Mouse (Mus musculus) spleen, postnatal 10 days (tissue): ENCODE results near the gene Itga6.

Experiments
- DNase-seq, 2 experiments: peaks; one replicate each; pipeline ENCODE4 v3.0.0; 2021 to 2022; ENCODE audit warnings: low spot score in 2 of 2

Itga6 gene

GRCm38 (mm10) chr2:71843316-71843715 lies 97.9 kb downstream of the Itga6 start:
- DNase-seq, result no peak

DNA sequence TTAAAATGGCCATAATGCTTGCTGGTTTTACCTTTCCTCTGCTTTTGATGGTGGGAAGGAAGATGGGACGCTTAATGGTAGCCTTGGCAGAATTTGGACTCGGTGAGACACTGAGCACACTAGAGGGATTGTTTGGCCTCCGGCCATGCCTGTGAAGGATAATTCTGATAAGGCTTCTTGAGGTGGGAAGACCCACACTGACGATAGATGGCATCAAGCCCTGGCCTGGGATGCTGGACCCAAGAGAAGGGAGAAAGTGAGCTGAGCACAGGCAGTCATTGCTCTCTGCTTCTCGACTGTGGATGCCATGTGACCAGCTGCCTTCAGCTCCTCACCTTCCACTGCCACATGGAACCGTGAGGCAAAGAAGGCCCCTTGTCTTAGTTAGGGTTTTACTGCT lies 99.5 kb downstream of the Itga6 start:
- no peak for DNase-seq

GRCm38 (mm10) chr2:71852161-71852560 lies 106.7 kb downstream of the Itga6 start:
- peak in 1 of 2 experiments; percentile 57 for DNase-seq

DNA sequence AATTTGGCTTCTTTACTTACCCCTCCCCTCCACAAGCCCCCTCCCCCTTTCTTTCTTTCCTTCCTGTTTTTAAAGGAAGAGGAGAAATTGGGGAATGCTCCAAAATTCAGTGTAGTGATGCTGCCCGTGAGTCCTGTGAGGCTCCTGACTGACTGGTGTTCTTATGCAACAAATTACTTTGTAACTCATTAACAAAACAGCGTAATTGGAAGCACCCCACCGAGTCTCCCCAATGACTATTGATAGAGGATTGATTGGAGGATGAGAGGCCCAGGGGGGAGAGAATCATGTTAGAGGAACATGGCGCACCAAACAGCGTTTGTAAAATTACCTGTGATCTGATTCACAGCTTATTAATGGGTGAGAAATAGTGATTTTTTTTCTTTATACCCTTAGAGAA lies 109.7 kb downstream of the Itga6 start:
- no peak for DNase-seq

DNA sequence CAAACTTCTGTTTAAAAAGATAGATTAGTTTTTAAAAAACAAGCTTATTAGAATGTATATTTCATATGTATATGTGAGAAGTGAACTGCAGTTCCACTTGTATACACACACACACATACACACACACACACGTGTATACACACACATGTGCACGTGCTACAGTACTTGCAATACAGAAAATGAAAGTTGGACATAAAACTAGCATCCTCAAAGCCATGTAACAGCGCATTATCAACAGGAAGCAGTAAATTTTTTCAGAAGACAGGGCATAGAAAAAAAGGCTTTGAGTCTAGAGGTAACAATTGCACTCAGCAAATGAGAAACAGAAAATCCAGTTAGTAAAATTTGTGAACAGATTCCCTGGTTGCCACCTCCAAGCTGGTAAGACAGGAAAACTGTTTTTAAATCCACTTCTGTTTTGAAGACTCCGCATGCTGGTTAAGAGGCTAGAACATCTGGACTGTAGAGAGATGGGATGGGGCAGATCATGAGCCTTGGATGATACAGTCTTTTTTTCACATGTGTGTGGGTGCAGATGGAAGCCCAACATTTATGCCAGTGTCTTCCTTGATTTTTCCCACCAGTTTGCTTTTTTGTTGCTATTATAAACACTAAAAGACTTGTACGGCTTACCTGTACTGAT lies 118.2 kb downstream of the Itga6 start:
- no peak for DNase-seq

GRCm38 (mm10) chr2:71865022-71865421 lies 119.6 kb downstream of the Itga6 start:
- no peak for DNase-seq

GRCm38 (mm10) chr2:71865935-71866334 lies 120.5 kb downstream of the Itga6 start:
- DNase-seq, result no peak

DNA sequence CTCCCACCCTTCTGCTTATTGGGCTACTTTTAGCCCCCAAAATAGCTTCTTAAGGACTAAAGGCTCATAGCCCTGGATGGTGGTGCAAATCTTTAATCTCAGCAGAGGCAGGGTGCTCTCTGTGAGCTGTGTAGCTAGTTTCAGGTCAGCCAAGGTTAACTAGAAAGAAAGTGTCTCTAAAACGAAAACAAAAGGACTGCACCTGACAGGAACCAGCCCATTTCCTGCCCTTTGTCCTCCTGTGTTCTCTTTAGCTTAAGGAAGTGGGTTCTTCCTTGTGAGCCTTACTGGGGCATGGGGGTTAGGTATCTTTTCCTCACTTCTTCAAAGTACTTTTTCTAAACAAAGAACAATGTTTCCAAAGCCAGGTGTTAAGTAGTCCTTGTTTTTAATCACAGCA lies 121.1 kb downstream of the Itga6 start:
- DNase-seq, result no peak

DNA sequence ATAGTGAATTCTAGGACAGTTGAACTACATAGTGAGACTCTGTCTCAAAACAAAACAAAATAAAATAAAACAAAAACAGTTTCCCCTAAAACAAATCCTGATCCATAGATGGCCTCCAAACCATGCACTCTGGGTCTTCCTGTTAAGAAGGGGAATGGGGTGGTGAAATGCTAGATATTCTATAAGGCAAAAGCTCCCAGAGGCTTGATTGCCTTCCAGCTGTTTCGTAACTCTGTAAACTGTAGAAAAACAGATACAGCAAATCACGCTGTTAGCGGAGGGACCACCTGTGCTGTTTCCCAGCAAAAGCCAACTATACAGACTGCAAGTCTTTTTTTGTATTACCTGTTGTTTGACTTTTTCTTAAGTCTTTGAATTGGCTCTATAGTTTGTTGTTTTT lies 121.6 kb downstream of the Itga6 start:
- DNase-seq, result no peak

- DNase-seq, result no peak
These were observed 122.1 kb downstream of the Itga6 start for GRCm38 (mm10) chr2:71867480-71867879.

GRCm38 (mm10) chr2:71868256-71868655 lies 122.8 kb downstream of the Itga6 start:
- DNase-seq, result no peak

DNA sequence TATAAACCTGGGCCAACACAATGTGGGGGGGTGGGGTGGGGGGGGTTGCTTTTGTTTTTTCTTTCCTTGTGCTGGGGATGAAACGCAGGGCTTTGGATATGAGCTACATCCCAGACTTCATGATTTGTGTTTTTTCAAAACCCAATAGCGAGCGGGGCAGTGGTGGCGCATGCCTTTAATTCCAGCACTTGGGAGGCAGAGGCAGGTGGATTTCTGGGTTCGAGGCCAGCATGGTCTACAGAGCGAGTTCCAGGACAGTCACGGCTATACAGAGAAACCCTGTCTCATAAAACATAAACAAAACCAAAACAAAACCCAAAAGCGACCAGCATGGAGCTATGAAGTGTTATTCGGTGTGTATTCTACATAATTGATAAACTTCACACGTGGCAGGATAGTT lies 126.7 kb downstream of the Itga6 start:
- no peak for DNase-seq

GRCm38 (mm10) chr2:71872801-71873443 lies 127.5 kb downstream of the Itga6 start, which contains the start of gene Pdk1:
Gene Pdk1 (plus strand): TSS chr2:71873224.
- peak; percentile 98 to 100 for DNase-seq

DNA sequence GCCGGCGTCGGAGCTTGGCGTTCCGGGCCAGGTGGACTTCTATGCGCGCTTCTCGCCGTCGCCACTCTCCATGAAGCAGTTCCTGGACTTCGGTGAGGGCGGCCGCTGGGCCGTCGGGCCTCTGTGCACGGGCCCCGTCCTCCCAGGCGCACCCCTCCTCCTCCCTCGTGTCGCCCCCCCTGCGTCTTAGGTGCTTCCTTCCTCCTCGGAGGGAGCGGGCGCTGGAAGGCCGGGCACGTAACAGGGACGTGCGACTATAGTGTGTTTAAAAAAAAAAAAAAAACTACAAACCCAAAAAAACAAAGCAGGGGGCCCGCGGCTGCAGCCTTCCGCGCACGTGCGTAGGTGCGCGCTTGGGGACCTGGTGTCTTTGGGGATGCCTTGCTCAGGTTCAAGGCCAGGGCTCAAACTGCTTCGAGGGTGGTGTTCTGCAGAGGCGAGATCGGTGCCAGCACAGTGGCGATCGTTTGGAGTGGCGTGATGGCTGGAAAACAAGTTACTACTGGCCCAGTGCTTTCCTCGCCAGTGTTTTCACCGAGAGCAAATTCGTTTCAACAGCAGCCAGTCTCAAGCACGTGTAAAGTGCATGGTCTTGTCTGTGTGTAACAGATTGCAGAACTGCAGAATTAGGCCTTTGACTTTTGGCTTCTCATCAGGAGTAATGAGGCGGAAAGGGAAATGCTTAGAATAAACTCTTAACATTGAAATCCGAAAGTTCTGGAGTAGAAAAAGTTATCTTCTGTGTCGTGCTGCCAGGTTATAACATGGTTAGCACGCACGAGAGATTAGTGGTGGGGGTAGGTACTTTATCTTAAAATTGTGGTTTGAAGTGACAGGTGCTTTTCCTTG lies 128.3 kb downstream of the Itga6 start:
- peak; percentile 44 to 63 for DNase-seq

GRCm38 (mm10) chr2:71874422-71874821 lies 129.0 kb downstream of the Itga6 start:
- DNase-seq, result no peak

- no peak for DNase-seq
These were observed 129.4 kb downstream of the Itga6 start for GRCm38 (mm10) chr2:71874836-71875235.

GRCm38 (mm10) chr2:71877865-71878264 lies 132.4 kb downstream of the Itga6 start:
- DNase-seq, result no peak

- DNase-seq, result peak in 1 of 2 experiments; percentile 30
These were observed 133.0 kb downstream of the Itga6 start for GRCm38 (mm10) chr2:71878441-71878840.

GRCm38 (mm10) chr2:71878943-71879342 lies 133.5 kb downstream of the Itga6 start:
- no peak for DNase-seq

DNA sequence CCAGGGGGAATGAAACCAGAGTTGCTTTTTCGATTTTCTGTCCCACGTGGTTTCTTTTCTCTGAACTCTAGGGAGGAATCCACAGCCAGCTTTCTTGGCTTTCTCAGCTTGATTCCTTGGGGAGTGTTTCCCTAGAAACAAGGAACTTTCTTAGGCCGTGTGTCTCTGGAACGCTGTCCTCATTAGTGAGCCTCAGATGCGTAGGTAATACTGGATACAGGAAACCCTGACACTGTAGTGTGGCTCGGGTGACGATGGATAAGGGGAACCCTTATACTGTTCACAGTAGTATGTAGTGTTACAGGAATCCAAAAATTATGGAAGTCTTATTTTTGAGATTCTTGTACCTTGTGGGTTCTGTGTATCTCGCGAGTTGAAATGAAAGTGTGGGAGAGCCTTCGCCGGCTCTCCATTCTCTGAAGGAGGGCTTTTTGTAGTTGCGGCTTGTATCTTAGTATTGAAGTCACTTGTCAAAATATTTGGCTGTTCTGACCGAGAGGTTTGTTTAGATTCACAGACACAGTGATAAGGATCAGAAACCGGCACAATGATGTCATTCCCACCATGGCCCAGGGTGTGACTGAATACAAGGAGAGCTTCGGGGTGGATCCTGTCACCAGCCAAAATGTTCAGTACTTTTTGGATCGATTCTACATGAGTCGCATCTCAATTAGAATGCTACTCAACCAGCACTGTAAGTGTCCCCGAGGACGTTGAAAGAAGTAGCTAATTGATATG lies 137.7 kb downstream of the Itga6 start:
- DNase-seq, result no peak

DNA sequence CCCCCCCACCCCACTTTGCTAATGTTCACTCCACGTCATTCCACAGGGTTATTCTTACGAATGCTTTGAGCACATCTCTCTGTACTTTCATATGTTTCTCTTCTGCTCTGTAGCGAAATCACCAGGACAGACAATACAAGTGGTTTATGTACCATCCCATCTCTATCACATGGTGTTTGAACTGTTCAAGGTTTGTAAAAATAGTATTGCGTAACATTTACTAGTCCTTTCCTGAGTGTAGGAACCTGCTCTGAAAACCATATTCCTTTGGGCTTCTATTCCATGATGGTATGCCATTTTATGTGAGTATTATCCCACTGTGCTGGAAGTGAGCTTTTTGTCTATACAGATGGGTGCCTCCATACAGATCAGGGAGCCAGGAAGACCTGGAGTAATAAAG lies 141.9 kb downstream of the Itga6 start:
- no peak for DNase-seq

GRCm38 (mm10) chr2:71888437-71888836 lies 143.0 kb downstream of the Itga6 start:
- no peak for DNase-seq
